Mouse (Mus musculus): ENCODE data around the gene S1pr1. TPM values are rescaled to one million over a fixed set of nuclear protein-coding genes. Genes with fewer than 3 reads are reported as not detected.

S1pr1 gene
- polyA plus RNA-seq, 1 experiment: 210 TPM

DNA sequence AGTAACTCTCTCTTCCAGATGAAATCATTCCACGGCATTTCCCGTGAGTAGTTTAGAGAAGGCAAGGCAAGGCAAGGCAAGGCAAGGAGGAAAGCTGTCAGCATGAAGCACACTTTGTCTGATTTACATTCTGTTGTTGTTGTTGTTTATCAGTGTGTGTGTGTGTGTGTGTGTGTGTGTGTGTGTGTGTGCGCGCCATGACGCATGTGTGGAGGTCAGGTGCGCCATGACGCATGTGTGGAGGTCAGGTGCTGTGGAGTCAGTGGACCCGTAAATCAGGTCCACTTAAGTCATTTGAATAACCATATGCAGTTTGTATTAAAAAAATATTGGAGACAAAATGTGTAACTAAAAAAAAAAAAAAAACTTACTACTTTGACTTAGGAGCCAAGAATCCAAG is 11.2 kb downstream of the S1pr1 start:
- Histone ChIP-seq H3K4me1 (ENCODE audit: control insufficient read depth, insufficient read depth, low read length) (no peaks in the 10 kb centered on the region), H3K27ac (ENCODE audit: insufficient read depth, low read length) (no peak overlapping the region), H3K4me3 (ENCODE audit: insufficient read depth, low read length) (no peak overlapping the region)
- TF ChIP-seq CTCF (IDR thresholded peaks at IDR 0.05; ENCODE audit: extremely low read depth, insufficient read depth, low read length) (no peak), POLR2A (IDR thresholded peaks at IDR 0.05; ENCODE audit: extremely low read depth, insufficient read depth, low read length) (no peak)

DNA sequence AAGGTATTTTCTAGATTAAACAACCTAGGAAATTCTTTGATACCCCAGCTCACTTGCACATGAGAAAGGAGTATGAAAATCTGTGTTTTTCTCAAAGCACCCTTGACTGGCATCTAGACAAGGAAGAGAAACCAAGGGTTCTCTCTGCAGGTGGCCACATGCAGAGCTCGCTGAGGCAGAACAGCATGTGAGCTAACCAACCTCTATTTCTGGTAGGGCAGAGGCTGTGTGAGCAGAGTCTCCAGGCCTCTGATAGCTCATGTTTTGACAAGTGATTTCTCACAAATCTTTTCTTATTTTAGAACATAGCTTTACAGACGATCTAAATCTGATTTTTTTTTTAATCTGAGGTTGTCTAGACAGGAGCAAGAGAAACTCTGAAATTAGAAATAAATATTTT is 12.8 kb downstream of the S1pr1 start:
- Histone ChIP-seq H3K27ac (ENCODE audit: insufficient read depth, low read length) (no peak overlapping the region), H3K4me3 (ENCODE audit: insufficient read depth, low read length) (no peak overlapping the region), H3K4me1 (ENCODE audit: control insufficient read depth, insufficient read depth, low read length) (no peaks in the 10 kb centered on the region)
- TF ChIP-seq POLR2A (IDR thresholded peaks at IDR 0.05; ENCODE audit: extremely low read depth, insufficient read depth, low read length) (no peak), CTCF (IDR thresholded peaks at IDR 0.05; ENCODE audit: extremely low read depth, insufficient read depth, low read length) (no peak)

DNA sequence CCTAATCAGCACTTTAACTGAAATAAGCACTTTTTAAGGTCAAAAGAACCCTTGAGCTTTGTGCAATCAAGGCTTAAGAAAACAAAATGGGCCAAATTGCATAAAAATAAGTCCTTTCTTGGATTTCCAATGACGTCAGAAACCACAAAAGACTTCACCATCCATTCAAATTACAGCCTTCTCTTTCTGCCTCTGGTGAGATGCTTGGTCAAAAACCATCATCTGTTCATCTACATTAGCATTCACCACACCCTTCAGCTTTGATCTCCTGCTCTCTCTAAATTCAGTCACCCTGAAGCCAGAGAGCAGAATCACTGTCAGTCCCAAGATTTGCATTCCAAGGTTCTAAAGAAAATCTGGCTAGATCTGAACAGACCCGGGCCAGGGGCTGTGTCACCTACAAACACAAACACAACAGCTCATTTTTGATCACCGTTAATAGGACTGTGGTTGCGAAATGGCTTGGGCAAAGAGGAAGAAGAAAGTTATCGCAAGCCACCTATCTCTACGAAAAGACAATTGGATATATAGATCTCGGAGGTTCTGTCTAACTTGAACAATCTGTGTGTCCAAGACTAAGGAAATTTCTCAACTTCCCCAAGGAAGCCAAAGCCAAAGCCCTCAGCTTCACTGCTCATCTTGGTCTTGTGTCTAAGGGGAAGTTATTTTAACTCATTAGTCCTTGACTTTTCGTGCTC is 19.5 kb downstream of the S1pr1 start:
- H3K4me3 ChIP-seq (ENCODE audit: insufficient read depth, low read length): no peak overlapping the region
- no peak for TF ChIP-seq POLR2A (IDR thresholded peaks at IDR 0.05; ENCODE audit: extremely low read depth, insufficient read depth, low read length)
- no peak for TF ChIP-seq CTCF (IDR thresholded peaks at IDR 0.05; ENCODE audit: extremely low read depth, insufficient read depth, low read length)
- H3K27ac ChIP-seq (ENCODE audit: insufficient read depth, low read length): no peak overlapping the region
- H3K4me1 ChIP-seq (ENCODE audit: control insufficient read depth, insufficient read depth, low read length): no peaks in the 10 kb centered on the region

DNA sequence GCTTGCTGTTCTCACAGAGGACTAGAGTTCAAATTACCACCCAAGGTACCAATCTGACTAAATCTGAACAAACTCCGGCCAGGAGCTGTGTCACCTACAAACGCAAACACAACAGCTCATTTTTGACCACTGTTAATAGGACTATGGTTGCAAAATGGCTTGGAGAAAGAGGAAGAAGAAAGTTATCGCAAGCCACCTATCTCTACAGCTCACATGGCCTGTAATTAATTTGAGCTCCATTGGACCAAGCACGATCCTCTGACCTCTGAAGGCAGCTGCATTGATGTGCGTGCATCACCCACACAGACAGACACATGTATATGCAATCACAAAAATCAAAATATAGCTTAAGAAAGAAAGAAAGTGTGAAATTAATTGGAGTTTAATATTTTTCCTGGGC is 20.7 kb downstream of the S1pr1 start:
- TF ChIP-seq POLR2A (IDR thresholded peaks at IDR 0.05; ENCODE audit: extremely low read depth, insufficient read depth, low read length) (no peak), CTCF (IDR thresholded peaks at IDR 0.05; ENCODE audit: extremely low read depth, insufficient read depth, low read length) (no peak)
- H3K27ac ChIP-seq (ENCODE audit: insufficient read depth, low read length): no peak overlapping the region
- no peak overlapping the region for H3K4me3 ChIP-seq (ENCODE audit: insufficient read depth, low read length)
- H3K4me1 ChIP-seq (ENCODE audit: control insufficient read depth, insufficient read depth, low read length): no peaks in the 10 kb centered on the region

DNA sequence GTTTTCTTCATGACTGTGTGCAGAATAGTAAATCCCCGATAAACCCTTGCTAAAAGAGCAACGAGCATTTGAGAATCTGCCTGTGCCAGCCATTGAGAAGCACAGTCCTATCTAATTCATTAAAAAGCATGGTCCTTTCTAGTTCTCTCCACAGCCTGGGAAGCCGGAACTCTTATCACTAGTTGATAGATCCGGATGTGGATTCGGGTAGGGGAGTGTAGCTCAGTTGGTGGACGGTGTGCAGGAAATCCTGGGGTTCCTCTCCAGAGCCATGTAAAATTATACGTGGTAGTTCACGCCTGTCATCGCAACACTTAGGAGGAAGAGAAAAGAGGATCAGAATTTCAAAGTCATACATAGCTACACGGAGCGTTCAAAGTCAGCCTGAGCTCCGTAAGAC is 21.5 kb downstream of the S1pr1 start:
- no peak overlapping the region for H3K4me3 ChIP-seq (ENCODE audit: insufficient read depth, low read length)
- H3K4me1 ChIP-seq (ENCODE audit: control insufficient read depth, insufficient read depth, low read length): no peaks in the 10 kb centered on the region
- H3K27ac ChIP-seq (ENCODE audit: insufficient read depth, low read length): no peak overlapping the region
- no peak for TF ChIP-seq CTCF (IDR thresholded peaks at IDR 0.05; ENCODE audit: extremely low read depth, insufficient read depth, low read length)
- no peak for TF ChIP-seq POLR2A (IDR thresholded peaks at IDR 0.05; ENCODE audit: extremely low read depth, insufficient read depth, low read length)

DNA sequence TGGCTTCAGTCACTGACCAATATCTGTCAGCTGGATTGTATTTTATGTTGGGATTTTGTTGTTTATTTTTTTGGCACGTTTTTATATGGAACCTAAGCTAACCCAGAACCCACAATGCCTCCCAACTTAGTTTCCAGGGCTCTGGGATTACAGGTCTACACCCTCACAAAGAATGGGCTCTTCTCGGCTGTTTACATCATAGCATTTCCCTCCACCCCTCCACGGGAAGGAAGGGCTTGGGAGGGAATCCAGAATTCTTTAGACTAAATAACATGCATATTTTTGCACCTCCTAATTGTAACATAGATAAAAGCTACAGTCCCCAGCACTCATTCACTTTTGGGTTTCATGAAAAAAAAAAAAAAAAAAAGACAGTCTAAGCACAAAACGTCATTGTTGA is 22.0 kb downstream of the S1pr1 start:
- no peak overlapping the region for H3K4me3 ChIP-seq (ENCODE audit: insufficient read depth, low read length)
- H3K4me1 ChIP-seq (ENCODE audit: control insufficient read depth, insufficient read depth, low read length): no peaks in the 10 kb centered on the region
- no peak overlapping the region for H3K27ac ChIP-seq (ENCODE audit: insufficient read depth, low read length)
- TF ChIP-seq CTCF (IDR thresholded peaks at IDR 0.05; ENCODE audit: extremely low read depth, insufficient read depth, low read length): no peak
- TF ChIP-seq POLR2A (IDR thresholded peaks at IDR 0.05; ENCODE audit: extremely low read depth, insufficient read depth, low read length): no peak

DNA sequence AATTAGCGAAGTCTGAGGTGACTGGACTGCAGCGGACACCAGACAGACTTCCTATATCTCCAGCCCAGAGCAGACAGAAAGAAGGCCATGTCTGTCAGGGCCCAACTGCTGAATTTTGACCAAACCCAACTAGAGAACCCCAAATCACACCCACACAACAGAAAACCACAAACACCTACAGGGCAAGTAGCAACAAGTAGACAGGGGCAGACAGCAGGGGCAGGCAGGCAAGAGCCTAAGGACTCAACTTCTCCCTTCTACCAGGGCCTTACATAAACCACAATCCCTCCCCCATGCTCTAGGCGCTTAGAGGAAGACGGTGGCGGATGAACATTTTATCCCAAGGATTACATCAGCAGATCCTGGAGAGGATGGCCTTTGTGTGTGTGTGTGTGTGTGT is 22.5 kb downstream of the S1pr1 start:
- TF ChIP-seq POLR2A (IDR thresholded peaks at IDR 0.05; ENCODE audit: extremely low read depth, insufficient read depth, low read length): no peak
- no peak for TF ChIP-seq CTCF (IDR thresholded peaks at IDR 0.05; ENCODE audit: extremely low read depth, insufficient read depth, low read length)
- H3K4me1 ChIP-seq (ENCODE audit: control insufficient read depth, insufficient read depth, low read length): no peaks in the 10 kb centered on the region
- no peak overlapping the region for H3K4me3 ChIP-seq (ENCODE audit: insufficient read depth, low read length)
- H3K27ac ChIP-seq (ENCODE audit: insufficient read depth, low read length): no peak overlapping the region

DNA sequence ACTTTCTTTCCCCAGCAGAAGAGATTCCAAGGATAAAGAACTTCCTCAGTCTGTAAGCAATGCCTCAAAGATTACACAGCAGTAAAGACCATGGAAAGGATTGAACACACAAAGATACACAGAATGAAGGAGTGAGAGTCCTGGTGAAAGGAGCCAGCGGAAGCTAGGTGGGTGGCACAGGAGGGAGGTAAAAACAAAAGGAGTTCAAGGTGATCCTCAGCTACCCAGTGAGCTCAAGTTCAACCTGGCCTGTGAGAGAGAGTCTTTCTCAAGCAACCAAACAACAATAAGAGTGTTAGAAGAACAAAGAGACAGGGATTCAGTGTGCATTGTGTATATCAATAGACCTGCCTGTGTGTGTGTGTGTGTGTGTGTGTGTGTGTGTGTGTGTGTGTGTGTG is 25.0 kb downstream of the S1pr1 start:
- TF ChIP-seq CTCF (IDR thresholded peaks at IDR 0.05; ENCODE audit: extremely low read depth, insufficient read depth, low read length) (no peak), POLR2A (IDR thresholded peaks at IDR 0.05; ENCODE audit: extremely low read depth, insufficient read depth, low read length) (no peak)
- peak overlapping the region; percentile 25; the same call in 1 of the 2 replicates for H3K27ac ChIP-seq (ENCODE audit: insufficient read depth, low read length)
- H3K4me3 ChIP-seq (ENCODE audit: insufficient read depth, low read length): no peak overlapping the region
- no peaks in the 10 kb centered on the region for H3K4me1 ChIP-seq (ENCODE audit: control insufficient read depth, insufficient read depth, low read length)

DNA sequence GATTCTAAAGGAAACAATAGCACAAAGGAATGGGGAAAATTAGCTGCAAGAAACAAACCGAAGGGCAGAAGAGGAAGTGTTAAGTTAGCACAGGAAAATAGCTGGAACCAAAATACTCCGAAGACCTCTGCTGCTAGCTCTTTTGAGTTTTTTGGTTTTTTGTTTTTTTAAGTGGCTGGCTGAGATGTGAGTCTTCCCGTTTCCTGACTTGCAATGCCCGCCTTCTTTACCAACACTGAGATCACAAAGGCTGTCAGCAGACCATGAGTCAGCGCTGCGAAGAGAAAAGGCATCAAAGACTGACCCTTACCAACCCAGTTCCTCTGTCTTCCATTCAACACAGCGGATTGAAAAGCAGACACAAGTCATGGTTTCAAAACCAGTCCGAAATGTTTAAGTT is 25.5 kb downstream of the S1pr1 start:
- TF ChIP-seq POLR2A (IDR thresholded peaks at IDR 0.05; ENCODE audit: extremely low read depth, insufficient read depth, low read length) (no peak), CTCF (IDR thresholded peaks at IDR 0.05; ENCODE audit: extremely low read depth, insufficient read depth, low read length) (no peak)
- H3K4me3 ChIP-seq (ENCODE audit: insufficient read depth, low read length): no peak overlapping the region
- H3K4me1 ChIP-seq (ENCODE audit: control insufficient read depth, insufficient read depth, low read length): no peaks in the 10 kb centered on the region
- H3K27ac ChIP-seq (ENCODE audit: insufficient read depth, low read length): peak overlapping the region; percentile 25; the same call in 1 of the 2 replicates

DNA sequence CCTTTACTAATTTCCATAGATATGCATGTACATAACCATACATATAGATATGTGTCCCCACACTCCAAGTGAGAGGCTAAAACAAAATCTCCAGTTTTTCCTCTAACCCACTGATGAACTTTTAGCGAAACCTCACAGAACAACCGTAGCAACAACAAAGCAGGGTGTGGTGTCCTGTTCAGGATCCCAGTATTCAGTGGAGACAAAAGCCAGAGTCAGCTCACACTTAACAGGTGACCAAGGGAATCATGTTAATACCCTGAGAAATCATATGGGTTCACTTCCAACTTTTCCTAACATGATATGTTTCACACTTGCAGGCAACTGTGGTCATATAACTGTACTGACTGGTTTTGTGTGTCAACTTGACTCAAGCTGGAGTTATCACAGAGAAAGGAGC is 27.1 kb downstream of the S1pr1 start:
- TF ChIP-seq POLR2A (IDR thresholded peaks at IDR 0.05; ENCODE audit: extremely low read depth, insufficient read depth, low read length) (no peak), CTCF (IDR thresholded peaks at IDR 0.05; ENCODE audit: extremely low read depth, insufficient read depth, low read length) (no peak)
- Histone ChIP-seq H3K4me3 (ENCODE audit: insufficient read depth, low read length) (no peak overlapping the region), H3K4me1 (ENCODE audit: control insufficient read depth, insufficient read depth, low read length) (no peaks in the 10 kb centered on the region), H3K27ac (ENCODE audit: insufficient read depth, low read length) (no peak overlapping the region)
